Mouse (Mus musculus) T-helper 17 cell (primary cell): ENCODE results near the gene Gm49776.

Source experiments
- in situ Hi-C, 2 experiments: fragments of 300-600 bp; cut with MboI, MseI; formaldehyde crosslinking; loops; 1 replicate in 1 of 2; 2 replicates in 1 of 2; pipeline ENCODE4 v1.15.1; 2025; ENCODE audit warnings: high pct_unique_total_duplicates in 2 of 2

Gm49776 gene

GRCm38 (mm10) chr16:18258221-18258620, at the start of gene Gm49776:
Gm49776 (minus strand) TSS chr16:18258321.
- in situ Hi-C loops: no loop called here

- in situ Hi-C loops: loop anchor here in 1 of 2 experiments (5.0 kb wide), 1 partner anchor 567 kb away; no protein-coding TSS in a partner anchor
Observed at GRCm38 (mm10) chr16:18289614-18290013, 31.5 kb upstream of the Gm49776 start.

- in situ Hi-C loops: loop anchor here in 1 of 2 experiments (5.0 kb wide), 1 partner anchor 567 kb away; no protein-coding TSS in a partner anchor
Observed at GRCm38 (mm10) chr16:18289067-18289588, 31.0 kb upstream of the Gm49776 start, which contains the start of gene Dgcr8. Dgcr8 (minus strand) TSS chr16:18289246.

GRCm38 (mm10) chr16:18288581-18289061, 30.5 kb upstream of the Gm49776 start:
- in situ Hi-C loops: loop anchor here in 1 of 2 experiments (5.0 kb wide), 1 partner anchor 566 kb away; no protein-coding TSS in a partner anchor

GRCm38 (mm10) chr16:18288166-18288565, 30.0 kb upstream of the Gm49776 start:
- in situ Hi-C loops: loop anchor here in 1 of 2 experiments (5.0 kb wide), 1 partner anchor 566 kb away; no protein-coding TSS in a partner anchor

GRCm38 (mm10) chr16:18275166-18275565, 17.0 kb upstream of the Gm49776 start:
- in situ Hi-C loops: loop anchor here in 1 of 2 experiments (10.0 kb wide), 1 partner anchor 1160 kb away; the partner anchor contains the start of gene Ppil2

- in situ Hi-C loops: no loop called here
Observed at GRCm38 (mm10) chr16:18268182-18268581, 10.1 kb upstream of the Gm49776 start.

- in situ Hi-C loops: no loop called here
Observed at GRCm38 (mm10) chr16:18265024-18265423, 6.9 kb upstream of the Gm49776 start.

GRCm38 (mm10) chr16:18253866-18254265, 4.3 kb downstream of the Gm49776 start:
- in situ Hi-C loops: loop anchor here in 1 of 2 experiments (5.0 kb wide), 1 partner anchor 558 kb away; the partner anchor contains the start of genes Cdc45 and Ufd1

- in situ Hi-C loops: loop anchor here in 1 of 2 experiments (5.0 kb wide), 1 partner anchor 560 kb away; the partner anchor contains the start of genes Cdc45 and Ufd1
Observed at GRCm38 (mm10) chr16:18252736-18253135, 5.4 kb downstream of the Gm49776 start.

- in situ Hi-C loops: loop anchor here in 1 of 2 experiments (5.0 kb wide), 1 partner anchor 561 kb away; the partner anchor contains the start of genes Cdc45 and Ufd1
Observed at GRCm38 (mm10) chr16:18250828-18251790, 7.0 kb downstream of the Gm49776 start.

GRCm38 (mm10) chr16:18250231-18250630, 7.9 kb downstream of the Gm49776 start:
- in situ Hi-C loops: loop anchor here in 1 of 2 experiments (5.0 kb wide), 1 partner anchor 562 kb away; the partner anchor contains the start of genes Cdc45 and Ufd1

GRCm38 (mm10) chr16:18249364-18249967, 8.7 kb downstream of the Gm49776 start:
- in situ Hi-C loops: no loop called here

GRCm38 (mm10) chr16:18248433-18249363, 9.4 kb downstream of the Gm49776 start, which contains the start of the genes Trmt2a and Ranbp1:
Trmt2a (plus strand) TSS chr16:18248679.
Ranbp1 (minus strand) TSS chr16:18248732.
- in situ Hi-C loops: no loop called here

GRCm38 (mm10) chr16:18247521-18248399, 10.4 kb downstream of the Gm49776 start:
- in situ Hi-C loops: no loop called here

GRCm38 (mm10) chr16:18241581-18241980, 16.5 kb downstream of the Gm49776 start:
- in situ Hi-C loops: no loop called here

GRCm38 (mm10) chr16:18236676-18237501, 21.2 kb downstream of the Gm49776 start:
- in situ Hi-C loops: no loop called here
